Mouse (Mus musculus) lung, postnatal 36 days (tissue): ENCODE results near the gene Tcp10a.
A peak's percentile ranks its signal among the peaks of the same experiment; 100 is the strongest.
"Not testable (repeated sequence)": the region's sequence is repeated elsewhere in the genome, so short reads cannot be mapped to it uniquely, and the experiment has no call there.

ENCODE experiments used
- DNase-seq: peaks from one replicate; pipeline ENCODE4 v3.0.0; 2022; ENCODE audit warnings: mixed read lengths

Gene Tcp10a

DNA sequence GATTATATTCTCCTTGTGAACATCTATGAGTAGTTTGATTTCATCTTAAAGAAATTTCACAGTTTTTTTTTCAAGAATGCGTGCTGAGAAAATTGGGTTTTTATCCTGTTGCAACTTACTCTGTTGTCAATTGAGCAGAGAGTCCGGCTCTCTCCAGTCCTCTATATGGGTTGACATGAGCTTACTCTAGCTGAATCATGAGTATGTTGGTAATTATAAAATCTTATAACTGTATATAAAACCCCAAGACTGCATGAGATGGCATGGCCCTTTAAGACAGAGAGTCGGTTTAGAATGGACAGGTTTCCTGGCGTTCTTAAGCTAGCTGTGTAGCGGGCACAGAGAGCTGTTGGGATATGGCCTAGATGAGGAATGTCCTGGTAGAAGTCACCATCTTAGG is at the start of gene Tcp10a:
Tcp10a (plus strand) TSS at position 301 of the 400 bp plus-strand sequence.
- not testable (repeated sequence) for DNase-seq

DNA sequence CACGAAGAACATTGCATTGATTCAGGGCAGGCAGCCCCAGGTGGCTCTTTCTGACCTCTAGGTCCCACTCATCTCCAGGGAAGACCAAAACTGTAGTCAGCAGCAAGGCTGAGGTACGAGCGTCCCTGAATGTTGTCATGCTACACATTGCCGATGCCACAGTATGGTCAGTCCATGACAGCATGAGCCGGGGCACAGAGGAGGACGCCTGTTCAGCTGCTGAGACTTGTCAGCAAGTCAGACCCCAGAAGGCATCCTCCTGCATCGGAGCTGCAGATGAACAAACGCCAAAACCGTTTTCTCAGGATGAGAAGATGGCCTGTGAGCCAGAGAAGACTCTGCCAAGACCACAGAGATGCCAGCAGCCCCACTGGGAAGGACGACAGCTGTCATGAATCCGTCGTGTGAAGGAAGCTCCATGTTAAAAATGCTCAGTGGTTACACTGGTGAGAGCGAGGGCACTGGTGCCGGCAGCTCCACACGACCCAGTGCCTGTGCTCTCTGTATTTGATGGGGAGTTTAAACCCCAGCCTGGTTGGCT is 45.7 kb upstream of the Tcp10a start:
- DNase-seq = no peak

DNA sequence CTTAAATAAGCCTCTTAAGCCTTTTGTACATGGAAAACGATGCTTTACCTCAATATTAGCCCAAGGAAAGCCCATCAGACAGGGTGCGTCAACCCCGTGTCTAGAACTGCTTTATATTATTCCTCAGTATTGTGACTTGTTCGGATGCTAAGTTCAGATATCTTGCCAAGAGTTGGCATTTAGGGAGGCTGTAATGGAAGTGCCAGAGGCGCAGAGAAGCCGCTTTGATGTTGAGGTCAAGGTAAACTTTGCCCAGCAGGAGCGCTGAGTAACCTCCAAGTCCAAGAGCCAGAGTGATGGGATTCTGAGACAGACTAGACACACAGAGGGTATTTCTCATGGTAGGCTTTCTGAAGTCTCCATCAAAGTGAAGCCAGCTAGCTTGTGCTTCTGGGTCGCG is 45.2 kb upstream of the Tcp10a start:
- no peak for DNase-seq

DNA sequence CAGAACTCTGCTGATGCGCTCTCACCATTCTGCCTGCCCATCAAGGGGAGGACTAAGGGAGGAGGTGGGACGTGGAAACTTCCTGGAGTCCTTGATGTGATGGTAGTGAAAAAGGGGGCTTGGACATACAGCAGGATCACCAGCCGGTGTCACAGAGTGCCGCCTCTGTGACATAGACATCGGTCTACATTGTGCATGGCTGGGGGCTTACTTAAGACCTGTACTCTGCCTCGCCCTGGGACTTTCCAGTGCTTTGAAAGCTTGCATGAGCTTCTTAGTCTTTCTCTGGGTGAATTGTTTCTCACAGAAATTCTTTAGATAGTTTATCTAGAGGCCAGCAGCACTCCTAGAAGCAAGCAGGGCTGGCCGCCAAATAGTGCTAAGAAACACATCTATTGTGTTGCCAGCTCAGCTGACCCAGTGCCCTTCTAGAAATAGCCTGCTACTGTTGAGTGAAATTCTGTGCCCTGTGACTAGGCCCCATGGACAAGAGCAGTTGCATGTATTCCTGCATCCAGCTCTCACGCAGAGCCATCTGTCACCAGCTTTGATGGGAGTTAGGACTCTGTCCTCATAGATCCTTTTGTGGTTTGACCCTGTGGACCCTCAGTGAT is 40.0 kb upstream of the Tcp10a start:
- peak; percentile 80 for DNase-seq

DNA sequence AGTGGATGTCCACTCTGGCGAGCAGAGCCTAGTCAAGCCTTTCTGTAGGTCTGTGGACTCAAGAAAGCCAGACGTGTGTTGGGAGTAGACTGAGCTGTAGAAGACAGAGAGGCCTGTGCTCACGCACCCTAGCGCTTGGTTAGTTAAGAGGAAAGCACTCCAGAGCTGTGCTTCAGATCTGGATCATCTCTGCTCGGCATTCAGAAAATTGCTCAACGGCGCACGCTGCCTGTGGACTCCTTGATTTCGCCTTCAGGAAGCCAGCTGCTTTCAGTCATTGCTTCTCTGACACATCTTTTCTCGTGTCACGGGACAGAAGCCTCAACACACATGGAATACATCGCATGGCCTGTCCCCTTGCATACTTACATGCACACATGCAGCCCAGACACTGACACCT is 39.2 kb upstream of the Tcp10a start:
- peak; percentile 15 for DNase-seq

DNA sequence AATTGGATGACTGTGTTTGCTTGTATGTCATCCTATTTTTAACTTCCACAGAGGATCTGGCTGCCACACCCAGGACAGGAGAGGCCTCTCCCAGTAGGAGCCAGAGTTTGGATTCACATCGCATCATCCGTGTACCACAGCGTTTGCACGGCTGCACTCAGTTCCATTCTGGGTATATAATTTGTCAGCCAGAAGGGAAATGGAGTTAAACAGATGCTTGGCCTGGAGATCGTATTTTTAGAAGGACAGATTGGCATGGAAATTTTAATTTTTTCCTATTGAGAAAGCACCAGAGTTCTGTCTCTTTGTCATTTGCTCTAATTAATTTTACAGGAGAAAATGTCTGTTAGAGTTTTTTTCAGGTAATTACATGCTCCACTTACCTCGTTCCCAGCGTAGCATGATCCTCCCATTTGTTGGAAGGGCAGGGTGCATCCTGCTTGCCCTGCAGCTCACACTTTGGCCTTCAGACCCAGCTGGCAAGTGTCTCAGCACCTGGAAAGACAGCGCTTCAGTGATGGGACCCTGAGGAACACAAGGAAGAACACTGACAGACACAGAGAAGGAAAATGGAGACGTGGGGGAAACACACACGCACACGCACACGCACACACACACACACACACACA is 37.9 kb upstream of the Tcp10a start:
- peak; percentile 9 for DNase-seq

DNA sequence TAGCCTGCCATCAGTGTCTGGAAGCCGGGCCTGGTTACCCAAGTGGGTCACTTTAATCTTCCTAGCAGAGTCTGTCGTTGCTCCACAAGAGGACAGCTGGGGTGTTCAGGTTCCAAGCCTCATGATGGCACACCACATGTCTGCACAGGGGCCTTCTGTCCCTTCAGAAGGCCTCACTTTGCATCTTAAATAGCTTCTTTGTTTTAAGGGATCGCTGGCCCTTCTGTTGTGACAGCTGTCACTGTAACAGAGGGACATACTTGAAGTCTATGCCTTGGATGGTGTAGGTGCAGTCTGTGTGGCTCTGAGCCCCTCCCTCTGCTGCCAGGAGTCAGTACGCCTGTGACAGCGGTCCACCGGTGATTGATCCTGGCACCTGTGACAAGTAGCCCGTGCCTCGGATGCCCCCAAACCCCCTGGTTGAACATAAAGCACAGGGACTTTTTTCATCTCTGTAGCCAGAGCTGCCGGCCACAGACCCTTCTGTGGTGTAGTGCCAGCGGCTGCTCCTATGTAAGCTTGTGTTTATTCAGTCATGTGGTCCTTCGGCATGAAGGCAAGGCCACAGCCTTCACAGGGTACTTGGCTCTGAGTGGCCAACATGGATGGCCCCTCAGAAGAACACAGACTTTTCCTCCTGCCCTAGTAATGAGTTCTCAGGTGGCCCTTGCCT is 32.3 kb upstream of the Tcp10a start:
- DNase-seq = no peak

DNA sequence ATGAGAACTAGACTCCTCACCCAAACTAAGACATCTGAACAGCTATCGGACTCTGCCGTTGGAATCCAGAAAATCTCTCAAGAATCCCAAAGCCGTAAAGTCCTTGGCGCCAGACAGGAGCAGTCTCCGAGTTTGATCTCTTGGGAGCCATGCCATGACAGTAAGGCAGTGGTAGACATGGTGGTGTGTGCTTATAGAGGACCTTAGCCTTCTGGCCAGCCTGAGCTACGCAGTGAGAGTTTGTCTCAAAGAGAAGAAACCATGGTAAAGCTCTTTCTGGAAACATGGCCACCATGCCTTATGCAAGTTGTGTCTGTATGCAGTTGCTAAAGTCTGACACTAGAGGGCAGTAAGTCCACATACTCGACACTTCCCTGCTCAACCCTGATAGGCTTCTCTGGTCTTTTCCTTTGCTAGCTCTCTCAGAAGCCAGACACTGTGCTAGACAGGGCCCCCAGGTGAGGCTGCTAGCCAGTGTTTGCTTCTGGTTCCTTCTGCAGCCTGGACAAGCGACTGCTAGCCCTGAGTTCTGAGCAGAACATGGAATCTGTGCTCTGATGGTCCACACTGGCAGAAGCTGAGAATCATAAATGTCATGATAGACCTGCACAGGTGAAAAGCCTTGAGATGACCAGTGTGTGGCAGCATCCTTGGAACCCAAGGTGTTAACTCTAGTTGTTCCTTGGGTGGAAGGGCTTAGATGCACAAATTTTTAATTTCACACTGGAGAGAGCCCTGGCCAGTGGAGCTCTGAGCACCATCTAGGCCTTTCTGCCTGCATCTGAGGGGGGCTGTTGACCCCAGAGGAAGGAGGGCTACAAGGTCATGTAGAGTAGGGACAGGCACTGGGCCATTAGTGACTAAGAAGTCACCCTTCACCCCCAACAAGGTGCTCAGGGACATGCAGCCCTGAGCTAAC is 17.9 kb upstream of the Tcp10a start:
- peak; percentile 69 for DNase-seq

DNA sequence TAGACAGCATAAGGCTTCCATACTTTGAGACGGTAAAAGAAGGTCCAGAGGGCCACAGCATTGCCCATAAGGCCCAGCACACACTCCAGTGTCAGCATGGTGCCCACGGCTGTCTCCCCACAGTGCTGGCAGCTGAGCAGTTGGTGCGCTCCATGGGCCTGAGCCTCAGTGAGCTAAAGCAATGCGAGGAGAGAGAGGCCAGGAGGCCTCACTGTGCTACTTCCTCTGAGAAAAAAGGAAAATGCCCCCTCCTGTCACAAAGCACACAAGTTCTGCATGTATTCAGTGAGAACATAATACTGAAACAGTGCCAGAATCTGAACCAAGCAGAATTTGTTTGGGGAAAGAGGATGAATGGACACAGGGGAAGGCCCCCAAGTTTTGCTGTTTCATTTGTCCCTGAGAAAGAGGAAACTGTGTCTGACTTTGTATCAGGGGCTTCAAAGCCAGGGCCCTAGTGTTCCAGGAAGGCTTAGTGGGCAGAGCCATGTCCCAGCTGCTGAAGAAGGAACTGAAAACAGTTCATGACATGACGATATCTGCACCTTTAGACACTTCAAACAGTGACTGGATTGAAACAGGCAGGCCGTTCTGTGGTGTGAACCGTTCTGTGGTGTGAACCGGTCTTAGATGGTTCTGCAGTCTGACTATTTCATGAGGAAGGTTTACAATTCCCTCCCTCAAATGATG is 8.6 kb upstream of the Tcp10a start:
- not testable (repeated sequence) for DNase-seq

DNA sequence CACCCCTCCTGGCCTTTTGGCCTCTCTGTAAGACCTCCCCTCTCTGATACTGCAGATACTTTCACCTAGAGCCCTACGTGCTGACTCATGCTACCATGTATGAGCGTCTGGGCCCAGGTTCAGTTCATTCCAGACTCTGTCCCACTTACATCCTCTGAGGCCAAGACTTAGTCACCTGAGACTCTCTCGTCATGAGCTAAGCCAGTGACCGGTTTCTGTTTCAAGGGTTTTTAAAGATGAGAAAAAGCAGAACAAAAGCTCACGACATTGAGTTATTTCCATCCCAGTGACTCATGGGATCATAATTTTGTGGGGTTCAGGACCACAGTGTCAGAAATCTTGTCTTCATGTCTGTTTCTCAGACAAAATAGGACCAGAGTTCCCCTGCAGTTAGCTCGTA is 4.7 kb upstream of the Tcp10a start:
- DNase-seq = not testable (repeated sequence)

DNA sequence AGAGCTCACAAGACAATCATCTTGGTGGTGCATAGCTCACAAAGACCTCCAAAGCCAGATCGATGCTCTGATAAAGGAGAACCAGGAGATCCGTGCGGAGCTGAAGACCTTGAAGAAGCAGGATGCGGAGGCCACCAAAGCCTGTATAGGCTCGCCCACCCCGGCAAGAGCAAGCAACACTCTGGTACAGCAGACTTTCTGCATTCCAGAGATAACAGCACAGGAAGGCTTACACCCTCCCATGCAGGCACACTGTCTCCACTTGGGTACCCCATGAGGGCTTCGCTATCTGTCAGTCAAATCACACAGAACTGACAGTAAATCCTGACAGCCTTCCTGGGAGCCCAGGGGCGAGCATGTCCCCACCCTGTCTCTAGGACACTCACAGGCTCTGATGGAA is 2.0 kb downstream of the Tcp10a start:
- DNase-seq = not testable (repeated sequence)

DNA sequence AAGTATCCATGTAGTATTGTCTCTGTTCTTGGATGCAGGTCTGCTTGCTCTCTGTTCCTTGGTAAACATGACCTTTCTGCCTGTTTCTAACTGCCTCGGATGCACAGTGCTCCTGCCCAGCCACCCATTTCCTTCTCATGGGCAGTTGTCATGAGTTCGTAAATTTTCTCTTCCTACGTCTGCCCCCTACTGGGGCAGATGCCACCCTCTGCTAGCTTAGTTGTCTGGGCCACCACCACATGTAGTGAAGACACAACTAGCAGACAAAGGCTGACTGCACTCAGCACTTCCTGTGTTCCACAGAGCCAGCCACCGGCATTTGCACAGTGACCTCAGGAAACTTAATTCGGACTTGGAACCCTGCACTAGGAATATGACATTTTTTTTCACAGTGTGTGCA is 8.3 kb downstream of the Tcp10a start:
- DNase-seq = not testable (repeated sequence)

DNA sequence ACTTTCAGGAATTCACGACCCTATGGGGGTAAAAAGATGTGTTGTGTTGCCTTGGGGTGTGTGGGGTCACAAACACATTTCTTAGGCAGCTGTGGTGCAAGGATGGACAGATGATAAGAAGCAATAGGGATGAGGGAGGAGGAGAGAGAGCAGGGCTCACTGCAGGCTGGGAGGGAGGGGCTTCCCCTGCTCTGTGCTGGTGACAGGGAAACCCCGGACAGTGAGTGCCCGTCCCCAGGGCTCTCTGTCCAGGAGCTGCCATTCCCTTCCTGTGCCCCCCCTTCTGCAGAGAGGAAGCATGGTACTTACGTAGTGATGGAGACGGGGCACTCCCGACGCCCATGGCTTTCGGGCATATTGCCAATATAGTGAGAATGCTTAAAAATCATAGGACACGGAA is 12.9 kb downstream of the Tcp10a start:
- DNase-seq = not testable (repeated sequence)

DNA sequence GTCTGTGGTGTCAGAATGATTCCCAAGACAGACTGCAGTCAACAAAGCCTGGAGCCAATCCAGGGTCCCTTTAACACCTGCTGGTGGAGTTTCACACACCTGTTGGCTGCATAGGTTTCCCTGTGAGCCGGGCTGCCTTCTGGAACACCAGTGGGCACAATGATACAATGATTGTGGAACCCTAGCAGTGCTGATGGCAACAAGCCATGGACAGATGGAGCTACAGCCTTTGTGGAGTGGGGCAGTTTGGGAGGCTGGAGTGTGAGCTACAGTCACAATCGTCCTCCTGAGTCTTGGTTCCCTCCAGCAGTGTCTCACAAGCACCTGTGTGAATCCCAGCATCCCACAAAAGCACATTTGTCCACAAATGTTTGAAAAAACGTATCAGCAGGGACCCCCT is 24.3 kb downstream of the Tcp10a start:
- not testable (repeated sequence) for DNase-seq

DNA sequence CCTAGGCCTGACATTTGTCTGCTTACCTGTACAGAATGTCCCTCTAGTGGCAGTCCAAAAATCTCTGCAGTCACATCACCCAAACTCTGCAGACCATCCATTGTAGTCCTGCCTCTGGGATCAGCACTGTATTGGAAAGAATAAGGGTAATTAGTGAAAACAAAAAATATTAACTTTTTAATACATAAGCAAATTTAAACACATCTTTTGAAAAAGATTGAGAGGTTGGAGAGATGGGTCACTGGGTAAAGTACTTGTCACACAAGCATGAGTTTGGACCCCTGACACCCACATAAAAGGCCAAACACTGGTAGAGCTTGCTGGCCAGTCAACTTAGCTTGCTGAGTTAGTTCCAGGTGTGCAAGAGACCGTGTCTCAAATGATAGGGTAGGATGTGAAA is 28.1 kb downstream of the Tcp10a start, which contains the start of gene Ttll2:
Ttll2 (minus strand) TSS at position 101 of the 400 bp plus-strand sequence.
- not testable (repeated sequence) for DNase-seq

DNA sequence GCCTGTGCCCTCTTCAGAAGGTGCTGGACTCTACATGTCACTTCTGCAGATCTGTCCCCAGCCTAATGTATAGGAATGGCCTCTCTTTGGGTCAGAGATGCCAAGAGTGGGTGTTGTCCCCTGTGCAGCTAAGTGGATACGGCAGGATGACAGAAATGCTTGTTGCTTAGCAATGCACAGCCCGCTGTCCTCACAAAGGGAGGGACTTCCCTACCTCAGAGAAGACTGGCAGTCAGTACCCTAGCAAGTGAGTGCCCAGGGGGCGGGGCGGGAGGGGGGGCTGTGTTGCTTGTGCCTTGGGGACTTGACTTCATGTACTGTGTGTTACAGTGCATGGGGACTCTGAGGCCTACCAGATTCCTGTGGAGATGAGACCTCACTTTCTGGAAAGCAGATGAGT is 35.4 kb downstream of the Tcp10a start:
- not testable (repeated sequence) for DNase-seq

DNA sequence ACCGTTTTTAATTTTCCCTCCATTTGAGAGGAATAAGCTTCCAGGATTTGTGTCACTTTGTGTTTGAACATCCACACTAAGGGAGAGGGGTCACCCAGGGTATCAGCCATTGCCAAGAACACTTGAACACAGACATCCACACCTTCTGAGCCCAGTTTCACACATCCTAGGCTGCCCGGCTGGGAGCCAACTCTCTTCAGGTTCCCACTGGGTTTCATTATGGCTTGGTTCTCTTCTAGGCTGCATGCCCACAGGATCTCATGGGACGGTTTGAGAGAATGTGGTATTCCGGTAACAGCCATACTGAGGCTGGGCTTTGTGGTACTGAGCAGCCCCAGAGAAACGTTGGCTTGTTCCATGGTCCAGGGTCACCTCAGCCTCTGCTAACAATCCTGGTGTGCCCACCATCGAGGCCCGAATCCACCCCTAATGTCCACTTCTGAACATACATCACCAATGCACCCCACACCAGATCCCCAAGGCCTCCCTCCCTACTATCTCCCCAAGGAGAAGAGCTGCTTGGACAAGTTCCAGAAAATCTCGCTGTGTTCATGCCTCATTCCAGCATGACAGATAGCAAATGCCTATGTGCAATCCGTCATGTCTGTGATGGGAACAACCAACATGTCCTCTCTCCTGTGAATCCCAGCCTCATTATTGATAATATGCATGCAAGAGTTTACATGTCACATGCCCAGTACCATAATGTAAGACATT is 36.5 kb downstream of the Tcp10a start:
- not testable (repeated sequence) for DNase-seq

DNA sequence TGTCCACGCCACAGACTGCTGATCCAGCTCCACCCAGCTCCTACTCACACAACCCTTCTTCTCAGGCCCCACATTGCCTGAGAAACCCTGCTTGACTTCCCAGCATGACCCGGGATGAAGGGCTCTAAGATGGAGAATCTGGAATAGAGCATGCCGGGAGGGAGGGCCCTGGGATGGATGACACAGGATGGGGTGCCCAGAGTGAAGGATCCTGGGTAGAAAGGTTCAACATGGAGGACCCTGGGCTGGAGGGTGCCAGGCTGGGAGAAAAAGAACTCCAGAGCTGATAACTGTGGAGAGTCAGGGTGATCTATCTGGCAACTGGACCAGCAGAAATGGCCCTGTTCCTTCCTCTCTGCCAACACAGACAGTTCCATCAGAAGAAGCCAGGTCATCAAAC is 41.2 kb downstream of the Tcp10a start:
- DNase-seq = not testable (repeated sequence)

DNA sequence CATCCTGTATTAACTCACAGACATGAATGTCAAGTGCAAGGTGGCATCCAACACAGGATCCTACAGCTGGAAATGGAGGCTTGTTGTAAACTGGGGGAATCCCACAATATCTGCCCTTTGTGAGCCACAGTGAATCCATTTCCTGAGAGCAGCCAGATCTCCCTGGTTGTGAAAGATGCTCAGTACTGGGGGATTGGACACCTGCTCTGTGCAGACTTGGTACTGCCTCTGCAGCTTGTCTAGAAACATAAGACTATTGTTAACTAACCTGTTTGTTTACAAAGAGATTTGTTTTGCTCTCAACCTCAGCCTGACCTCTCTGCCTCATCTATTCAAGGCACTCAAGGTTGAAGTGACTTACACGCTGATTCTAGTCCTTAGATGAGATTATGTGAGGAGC is 41.8 kb downstream of the Tcp10a start:
- not testable (repeated sequence) for DNase-seq

DNA sequence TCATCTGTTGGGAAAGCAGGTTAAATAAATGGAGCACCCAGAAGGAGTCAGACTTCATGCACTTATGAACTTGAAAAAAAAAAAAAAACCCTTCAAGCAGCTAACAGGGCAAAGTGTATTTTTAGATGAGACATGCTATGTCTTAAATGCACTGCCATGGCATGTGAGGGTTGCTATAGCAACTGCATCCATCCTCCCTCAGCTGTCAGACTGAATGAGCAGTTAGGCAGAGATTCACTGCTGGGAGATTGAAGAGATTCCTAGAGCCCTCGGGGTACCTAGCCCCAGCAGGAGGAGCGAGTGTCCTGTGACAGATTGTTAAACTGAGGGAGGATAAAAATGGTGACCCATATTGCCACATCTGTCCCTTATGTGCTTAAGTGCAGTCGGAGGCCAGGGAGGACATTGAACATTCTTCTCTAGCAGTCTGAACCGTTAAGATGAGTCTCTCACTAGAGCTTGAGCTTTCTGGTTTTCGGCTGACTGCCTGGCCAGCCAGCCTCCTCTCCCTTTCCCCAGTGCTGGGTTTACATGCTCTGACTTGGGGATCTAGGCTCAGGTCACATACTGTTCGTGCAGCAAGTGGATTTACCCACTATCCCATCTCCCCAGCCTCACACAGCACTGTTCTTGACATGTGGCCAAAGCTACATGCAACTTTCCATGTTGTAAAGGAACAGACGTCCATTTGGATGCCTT is 42.4 kb downstream of the Tcp10a start:
- DNase-seq = not testable (repeated sequence)

DNA sequence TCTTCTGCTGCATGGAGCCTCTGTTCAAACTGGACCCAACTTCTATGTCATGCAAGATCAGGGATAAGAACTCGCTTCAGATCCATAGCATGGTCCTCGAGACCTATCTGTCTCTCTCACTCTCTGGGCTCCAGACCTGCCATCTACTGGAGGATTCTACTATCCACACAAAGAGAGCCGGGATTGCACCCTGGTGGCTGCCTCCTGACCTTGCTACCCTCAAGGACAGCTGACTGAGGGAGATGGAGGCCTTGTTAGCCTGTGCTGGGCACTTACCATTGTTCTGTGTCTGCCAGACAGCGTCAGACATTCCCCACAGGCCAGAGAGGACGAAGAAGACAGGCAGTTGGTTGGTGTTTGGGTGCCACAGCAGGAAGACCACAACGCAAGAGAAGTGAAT is 45.0 kb downstream of the Tcp10a start:
- not testable (repeated sequence) for DNase-seq
